Mouse (Mus musculus): ENCODE results near the gene Etl4. TPM values are rescaled to one million over a fixed set of nuclear protein-coding genes. Genes with fewer than 3 reads are reported as not detected.
A peak's percentile ranks its signal among the peaks of the same experiment; 100 is the strongest.

Etl4 gene
- polyA plus RNA-seq, 1 experiment from 2014 or later, result 34.4 TPM

- no peak overlapping the region for H3K9ac ChIP-seq (ENCODE audit: low read length)
- H3K27me3 ChIP-seq (ENCODE audit: control insufficient read depth, insufficient read depth, low read length), result no peaks in the 10 kb centered on the region
- no peaks in the 10 kb centered on the region for H3K4me1 ChIP-seq (replicated peaks; ENCODE audit: control insufficient read depth, insufficient read depth, low read length)
- no peak for ATAC-seq (replicated peaks; ENCODE audit: low FRiP score)
- H3K4me2 ChIP-seq (ENCODE audit: low read depth, low read length, severe bottlenecking), result no peak overlapping the region
- no peaks in the 10 kb centered on the region for H3K36me3 ChIP-seq (ENCODE audit: control insufficient read depth, insufficient read depth, low read length)
- DNase-seq (ENCODE audit: low spot score), result no peak
- peaks cover 3% of the 10 kb centered on the region for H3K9me3 ChIP-seq (ENCODE audit: control insufficient read depth, low read length)
- no peak overlapping the region for H3K27ac ChIP-seq (ENCODE audit: low read depth, low read length)
- no peak overlapping the region for H3K4me3 ChIP-seq (ENCODE audit: low read depth, low read length)
Observed at GRCm38 (mm10) chr2:20583032-20583431, 673.5 kb downstream of the Etl4 start.

- H3K4me3 ChIP-seq (ENCODE audit: low read depth, low read length), result no peak overlapping the region
- ATAC-seq (replicated peaks; ENCODE audit: low FRiP score), result no peak
- 89% methylated on average over 6 of the region's 6 CpGs for WGBS
- no peaks in the 10 kb centered on the region for H3K4me1 ChIP-seq (replicated peaks; ENCODE audit: control insufficient read depth, insufficient read depth, low read length)
- no peak overlapping the region for H3K27ac ChIP-seq (ENCODE audit: low read depth, low read length)
- H3K9me3 ChIP-seq (ENCODE audit: control insufficient read depth, low read length), result peaks cover 3% of the 10 kb centered on the region
- H3K36me3 ChIP-seq (ENCODE audit: control insufficient read depth, insufficient read depth, low read length), result no peaks in the 10 kb centered on the region; the same call in 1 of the 2 replicates
- no peak overlapping the region for H3K4me2 ChIP-seq (ENCODE audit: low read depth, low read length, severe bottlenecking)
- DNase-seq (ENCODE audit: low spot score), result no peak
- no peak overlapping the region for H3K9ac ChIP-seq (ENCODE audit: low read length)
- H3K27me3 ChIP-seq (ENCODE audit: control insufficient read depth, insufficient read depth, low read length), result no peaks in the 10 kb centered on the region
Observed at GRCm38 (mm10) chr2:20583562-20584153, 674.1 kb downstream of the Etl4 start.

GRCm38 (mm10) chr2:20587913-20588312, 678.3 kb downstream of the Etl4 start:
- H3K9me3 ChIP-seq (ENCODE audit: control insufficient read depth, low read length), result peaks cover 3% of the 10 kb centered on the region
- no peak overlapping the region for H3K4me2 ChIP-seq (ENCODE audit: low read depth, low read length, severe bottlenecking)
- WGBS, result 89% methylated on average over 2 of the region's 2 CpGs
- no peaks in the 10 kb centered on the region for H3K27me3 ChIP-seq (ENCODE audit: control insufficient read depth, insufficient read depth, low read length)
- DNase-seq (ENCODE audit: low spot score) (no peak), ATAC-seq (replicated peaks; ENCODE audit: low FRiP score) (no peak)
- H3K4me1 ChIP-seq (replicated peaks; ENCODE audit: control insufficient read depth, insufficient read depth, low read length), result no peaks in the 10 kb centered on the region
- H3K36me3 ChIP-seq (ENCODE audit: control insufficient read depth, insufficient read depth, low read length), result no peaks in the 10 kb centered on the region; the same call in 1 of the 2 replicates
- H3K9ac ChIP-seq (ENCODE audit: low read length), result no peak overlapping the region
- no peak overlapping the region for H3K4me3 ChIP-seq (ENCODE audit: low read depth, low read length)
- H3K27ac ChIP-seq (ENCODE audit: low read depth, low read length), result no peak overlapping the region

GRCm38 (mm10) chr2:20588631-20589030, 679.1 kb downstream of the Etl4 start:
- H3K4me1 ChIP-seq (replicated peaks; ENCODE audit: control insufficient read depth, insufficient read depth, low read length), result no peaks in the 10 kb centered on the region
- H3K27me3 ChIP-seq (ENCODE audit: control insufficient read depth, insufficient read depth, low read length), result no peaks in the 10 kb centered on the region
- no peak overlapping the region for H3K27ac ChIP-seq (ENCODE audit: low read depth, low read length)
- no peak for DNase-seq (ENCODE audit: low spot score)
- H3K9ac ChIP-seq (ENCODE audit: low read length), result no peak overlapping the region
- no peak overlapping the region for H3K4me2 ChIP-seq (ENCODE audit: low read depth, low read length, severe bottlenecking)
- H3K4me3 ChIP-seq (ENCODE audit: low read depth, low read length), result no peak overlapping the region
- peaks cover 3% of the 10 kb centered on the region for H3K9me3 ChIP-seq (ENCODE audit: control insufficient read depth, low read length)
- no peak for ATAC-seq (replicated peaks; ENCODE audit: low FRiP score)
- no peaks in the 10 kb centered on the region; the same call in 1 of the 2 replicates for H3K36me3 ChIP-seq (ENCODE audit: control insufficient read depth, insufficient read depth, low read length)

GRCm38 (mm10) chr2:20594129-20594528, 684.5 kb downstream of the Etl4 start:
- Histone ChIP-seq H3K9me3 (ENCODE audit: control insufficient read depth, low read length) (no peaks in the 10 kb centered on the region), H3K9ac (ENCODE audit: low read length) (no peak overlapping the region), H3K27ac (ENCODE audit: low read depth, low read length) (no peak overlapping the region), H3K36me3 (ENCODE audit: control insufficient read depth, insufficient read depth, low read length) (no peaks in the 10 kb centered on the region), H3K4me2 (ENCODE audit: low read depth, low read length, severe bottlenecking) (no peak overlapping the region), H3K27me3 (ENCODE audit: control insufficient read depth, insufficient read depth, low read length) (no peaks in the 10 kb centered on the region), H3K4me1 (replicated peaks; ENCODE audit: control insufficient read depth, insufficient read depth, low read length) (no peaks in the 10 kb centered on the region), H3K4me3 (ENCODE audit: low read depth, low read length) (no peak overlapping the region)
- 90% methylated on average over 2 of the region's 2 CpGs for WGBS
- DNase-seq (ENCODE audit: low spot score) (no peak), ATAC-seq (replicated peaks; ENCODE audit: low FRiP score) (no peak)

GRCm38 (mm10) chr2:20595000-20595399, 685.4 kb downstream of the Etl4 start:
- Histone ChIP-seq H3K27me3 (ENCODE audit: control insufficient read depth, insufficient read depth, low read length) (no peaks in the 10 kb centered on the region), H3K4me3 (ENCODE audit: low read depth, low read length) (no peak overlapping the region), H3K4me1 (replicated peaks; ENCODE audit: control insufficient read depth, insufficient read depth, low read length) (no peaks in the 10 kb centered on the region), H3K9me3 (ENCODE audit: control insufficient read depth, low read length) (no peaks in the 10 kb centered on the region), H3K36me3 (ENCODE audit: control insufficient read depth, insufficient read depth, low read length) (no peaks in the 10 kb centered on the region), H3K9ac (ENCODE audit: low read length) (no peak overlapping the region), H3K27ac (ENCODE audit: low read depth, low read length) (no peak overlapping the region), H3K4me2 (ENCODE audit: low read depth, low read length, severe bottlenecking) (no peak overlapping the region)
- DNase-seq (ENCODE audit: low spot score) (no peak), ATAC-seq (replicated peaks; ENCODE audit: low FRiP score) (no peak)
- WGBS, result 77% methylated on average over 3 of the region's 3 CpGs

- 96% methylated on average over 3 of the region's 3 CpGs for WGBS
- no peak for ATAC-seq (replicated peaks; ENCODE audit: low FRiP score)
- no peak for DNase-seq (ENCODE audit: low spot score)
- Histone ChIP-seq H3K9ac (ENCODE audit: low read length) (no peak overlapping the region), H3K27me3 (ENCODE audit: control insufficient read depth, insufficient read depth, low read length) (no peaks in the 10 kb centered on the region), H3K4me3 (ENCODE audit: low read depth, low read length) (no peak overlapping the region), H3K4me1 (replicated peaks; ENCODE audit: control insufficient read depth, insufficient read depth, low read length) (no peaks in the 10 kb centered on the region), H3K27ac (ENCODE audit: low read depth, low read length) (no peak overlapping the region), H3K36me3 (ENCODE audit: control insufficient read depth, insufficient read depth, low read length) (no peaks in the 10 kb centered on the region), H3K4me2 (ENCODE audit: low read depth, low read length, severe bottlenecking) (no peak overlapping the region), H3K9me3 (ENCODE audit: control insufficient read depth, low read length) (no peaks in the 10 kb centered on the region)
Observed at GRCm38 (mm10) chr2:20596558-20596957, 687.0 kb downstream of the Etl4 start.

- Histone ChIP-seq H3K9me3 (ENCODE audit: control insufficient read depth, low read length) (no peaks in the 10 kb centered on the region), H3K27ac (ENCODE audit: low read depth, low read length) (no peak overlapping the region), H3K27me3 (ENCODE audit: control insufficient read depth, insufficient read depth, low read length) (no peaks in the 10 kb centered on the region), H3K4me1 (replicated peaks; ENCODE audit: control insufficient read depth, insufficient read depth, low read length) (no peaks in the 10 kb centered on the region), H3K9ac (ENCODE audit: low read length) (no peak overlapping the region), H3K36me3 (ENCODE audit: control insufficient read depth, insufficient read depth, low read length) (no peaks in the 10 kb centered on the region), H3K4me2 (ENCODE audit: low read depth, low read length, severe bottlenecking) (no peak overlapping the region), H3K4me3 (ENCODE audit: low read depth, low read length) (no peak overlapping the region)
- DNase-seq (ENCODE audit: low spot score) (no peak), ATAC-seq (replicated peaks; ENCODE audit: low FRiP score) (0 out of 2 replicates have a peak, but pooled peaks have one; percentile 24)
- 25% methylated on average over 2 of the region's 2 CpGs for WGBS
Observed at GRCm38 (mm10) chr2:20597193-20597592, 687.6 kb downstream of the Etl4 start.

GRCm38 (mm10) chr2:20602656-20603055, 693.1 kb downstream of the Etl4 start:
- DNase-seq (ENCODE audit: low spot score) (no peak), ATAC-seq (replicated peaks; ENCODE audit: low FRiP score) (no peak)
- WGBS, result 83% methylated on average over 2 of the region's 2 CpGs
- Histone ChIP-seq H3K36me3 (ENCODE audit: control insufficient read depth, insufficient read depth, low read length) (no peaks in the 10 kb centered on the region), H3K9me3 (ENCODE audit: control insufficient read depth, low read length) (no peaks in the 10 kb centered on the region), H3K9ac (ENCODE audit: low read length) (no peak overlapping the region), H3K4me2 (ENCODE audit: low read depth, low read length, severe bottlenecking) (no peak overlapping the region), H3K4me3 (ENCODE audit: low read depth, low read length) (no peak overlapping the region), H3K4me1 (replicated peaks; ENCODE audit: control insufficient read depth, insufficient read depth, low read length) (no peaks in the 10 kb centered on the region), H3K27ac (ENCODE audit: low read depth, low read length) (no peak overlapping the region), H3K27me3 (ENCODE audit: control insufficient read depth, insufficient read depth, low read length) (no peaks in the 10 kb centered on the region)

Measured in forebrain, embryonic 11.5 days (tissue).